Mouse (Mus musculus): Measurements from ENCODE around the gene Traf3ip1. TPM values are rescaled to one million over a fixed set of nuclear protein-coding genes. Genes with fewer than 3 reads are reported as not detected.

Gene Traf3ip1
- polyA plus RNA-seq, 2 experiments from 2014 or later, result 3.5 to 5.2 TPM

DNA sequence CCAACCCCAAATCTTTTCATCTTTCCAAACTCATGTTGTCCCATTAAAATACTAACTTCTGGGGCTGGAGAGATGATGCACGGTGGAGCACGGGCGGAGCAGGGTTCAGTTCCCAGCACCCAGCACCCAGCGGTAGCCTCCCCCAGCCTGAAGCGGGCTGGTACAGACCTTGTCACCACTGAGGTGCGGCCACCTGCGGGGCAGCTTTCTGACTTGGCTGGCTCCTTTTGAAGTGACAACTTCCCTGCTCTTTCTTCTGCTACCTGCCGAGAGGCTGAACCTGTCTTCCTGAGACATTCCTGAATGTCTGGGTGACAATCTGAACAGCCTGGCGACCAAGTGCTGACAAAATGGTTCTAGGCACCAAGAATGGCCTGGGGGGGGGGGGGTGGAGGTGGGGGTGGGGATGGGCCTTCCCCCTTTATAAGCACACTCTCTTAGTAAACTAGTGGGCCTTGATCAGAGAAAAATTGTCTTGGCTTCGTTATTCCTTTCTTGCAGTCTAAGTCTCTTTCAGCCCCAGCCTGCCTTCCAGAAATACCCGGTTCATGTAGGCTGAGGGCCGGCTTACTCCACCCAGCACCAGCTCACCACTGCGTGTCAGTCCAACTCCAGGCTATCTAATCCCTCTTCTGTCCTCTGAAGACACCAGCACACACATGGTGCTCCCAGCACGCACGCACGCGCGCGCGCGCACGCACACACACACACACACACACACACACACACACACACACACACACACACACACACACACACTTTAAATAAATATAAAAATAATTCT is 43.5 kb downstream of the Traf3ip1 start:
- ATAC-seq, result no peak

DNA sequence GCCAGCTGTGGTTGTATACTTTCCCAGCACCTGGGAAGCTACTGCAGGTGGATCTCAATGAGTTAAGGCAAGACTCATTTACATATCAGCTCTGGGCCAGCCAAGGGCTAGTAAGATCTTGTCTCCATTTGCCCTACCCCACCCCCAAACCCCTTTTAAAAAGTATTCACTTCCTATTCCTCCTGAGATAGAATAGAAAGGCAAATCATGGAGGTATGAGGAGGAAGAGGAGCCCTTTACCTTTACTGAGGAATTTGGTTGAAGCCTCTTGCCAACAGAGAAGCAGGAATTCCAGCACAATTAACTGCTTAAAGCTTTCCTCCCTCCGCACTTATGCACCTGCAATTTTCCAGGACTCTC is 44.1 kb downstream of the Traf3ip1 start:
- no peak for ATAC-seq

- no peak for ATAC-seq
Observed at GRCm38 (mm10) chr1:91539246-91539645, 44.8 kb downstream of the Traf3ip1 start.

GRCm38 (mm10) chr1:91539704-91540270 is 45.3 kb downstream of the Traf3ip1 start:
- ATAC-seq, result peak; percentile 23

GRCm38 (mm10) chr1:91540271-91540826 is 45.9 kb downstream of the Traf3ip1 start, which contains the start of gene Asb1:
TSS of gene Asb1 (plus strand) at chr1:91540544.
- ATAC-seq, result peak; percentile 90

DNA sequence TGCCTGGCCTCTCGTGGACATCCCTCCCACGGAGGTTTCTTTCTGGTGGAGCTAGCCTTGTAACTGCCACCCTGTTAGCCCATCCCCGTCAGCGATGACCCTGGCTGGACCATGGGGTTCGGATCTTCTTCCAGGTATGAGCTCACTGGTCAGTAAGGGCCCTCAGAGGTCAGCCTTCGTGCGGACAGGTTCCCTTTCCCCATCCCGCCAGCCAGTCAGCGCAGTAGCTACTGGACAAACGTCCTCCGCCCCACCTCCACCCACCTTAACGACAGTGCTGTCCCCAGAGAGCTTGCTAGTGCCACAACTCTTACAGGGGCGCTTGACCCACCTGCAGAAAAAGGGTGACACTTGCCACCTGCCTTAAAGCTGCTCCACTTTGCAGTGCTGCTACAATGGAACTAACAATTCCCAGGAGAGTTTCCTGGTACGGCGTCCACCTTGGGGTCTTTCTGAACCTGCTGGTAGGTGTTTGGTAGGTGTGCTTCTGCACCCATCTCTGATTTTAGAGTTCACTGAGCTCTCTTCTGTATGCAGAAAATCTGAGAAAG is 46.7 kb downstream of the Traf3ip1 start:
- no peak for ATAC-seq

DNA sequence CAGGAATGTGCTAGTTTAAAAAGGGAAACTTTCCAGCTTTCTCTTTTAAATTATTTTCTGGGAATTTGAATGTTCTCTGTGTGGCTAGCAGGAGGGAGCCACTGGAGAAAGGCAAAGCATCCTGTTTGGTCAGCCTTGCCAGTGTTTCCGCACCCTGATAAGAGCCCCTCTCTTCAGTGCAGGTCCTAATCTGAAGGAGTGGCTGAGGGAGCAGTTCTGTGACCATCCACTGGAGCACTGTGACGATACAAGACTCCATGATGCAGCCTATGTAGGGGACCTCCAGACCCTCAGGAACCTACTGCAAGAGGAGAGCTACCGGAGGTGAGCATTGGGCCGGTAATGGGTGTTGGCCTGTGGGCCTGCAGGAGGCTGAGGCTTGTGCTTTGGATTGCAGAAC is 49.5 kb downstream of the Traf3ip1 start:
- no peak for ATAC-seq

DNA sequence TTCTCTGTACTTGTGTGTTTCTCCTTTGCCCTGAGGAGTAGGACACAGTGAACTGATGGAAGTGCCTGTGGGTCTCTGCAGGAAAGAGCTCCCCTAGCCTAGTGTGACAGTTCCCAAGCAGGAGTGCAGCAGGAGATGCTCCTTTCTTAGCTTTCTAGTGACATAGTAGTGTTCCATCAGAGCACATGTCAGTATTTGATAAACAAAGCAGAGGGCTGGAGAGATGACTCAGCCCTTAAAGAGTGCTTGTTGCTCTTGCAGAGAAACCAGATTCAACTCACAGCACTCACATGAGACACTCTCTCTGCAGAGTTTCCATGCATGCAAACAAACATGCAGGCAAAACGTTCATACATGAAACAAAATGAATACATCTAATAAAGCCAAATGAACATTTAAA is 50.8 kb downstream of the Traf3ip1 start:
- ATAC-seq, result no peak

DNA sequence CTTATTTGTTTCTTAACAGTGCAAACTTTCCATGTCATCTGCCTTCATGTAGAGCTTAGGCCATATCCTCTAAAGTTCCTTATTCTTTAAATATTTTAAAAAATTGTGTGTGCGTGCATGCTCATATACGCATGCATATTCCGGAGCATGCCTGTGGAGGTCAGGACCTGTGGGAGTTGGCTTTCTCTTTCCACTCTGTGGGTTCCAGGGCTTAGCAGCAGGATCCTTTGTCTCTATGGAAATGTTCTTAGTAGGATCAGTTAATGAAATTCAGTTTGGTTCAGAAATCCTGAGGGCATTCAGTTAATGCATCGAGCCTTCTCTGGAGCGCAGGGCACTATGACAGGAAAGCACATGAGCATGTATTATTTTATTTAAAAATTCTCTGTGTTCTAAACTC is 53.1 kb downstream of the Traf3ip1 start:
- ATAC-seq, result no peak

GRCm38 (mm10) chr1:91549073-91549472 is 54.6 kb downstream of the Traf3ip1 start:
- ATAC-seq, result no peak

DNA sequence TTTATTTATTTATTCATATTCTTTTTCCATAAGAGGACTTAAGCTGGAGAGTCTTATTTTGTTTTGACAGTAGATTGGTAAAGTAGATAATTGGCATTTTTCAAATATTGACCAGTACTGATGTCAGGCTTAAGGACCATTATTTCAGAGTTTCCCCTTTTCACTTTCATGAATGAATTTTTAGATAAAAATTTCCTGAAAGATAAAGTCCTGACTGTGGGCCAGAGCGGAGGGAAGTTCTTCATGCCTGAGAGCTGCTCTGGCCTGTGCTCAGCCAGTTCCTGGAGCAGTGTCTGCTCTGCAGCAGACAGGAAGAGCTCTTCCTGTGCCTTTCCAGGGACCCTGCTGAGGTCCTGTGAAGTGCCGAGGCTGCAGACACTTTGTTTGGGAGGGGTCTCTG is 62.7 kb downstream of the Traf3ip1 start:
- ATAC-seq, result no peak

- no peak for ATAC-seq
Observed at GRCm38 (mm10) chr1:91561226-91561625, 66.8 kb downstream of the Traf3ip1 start.

DNA sequence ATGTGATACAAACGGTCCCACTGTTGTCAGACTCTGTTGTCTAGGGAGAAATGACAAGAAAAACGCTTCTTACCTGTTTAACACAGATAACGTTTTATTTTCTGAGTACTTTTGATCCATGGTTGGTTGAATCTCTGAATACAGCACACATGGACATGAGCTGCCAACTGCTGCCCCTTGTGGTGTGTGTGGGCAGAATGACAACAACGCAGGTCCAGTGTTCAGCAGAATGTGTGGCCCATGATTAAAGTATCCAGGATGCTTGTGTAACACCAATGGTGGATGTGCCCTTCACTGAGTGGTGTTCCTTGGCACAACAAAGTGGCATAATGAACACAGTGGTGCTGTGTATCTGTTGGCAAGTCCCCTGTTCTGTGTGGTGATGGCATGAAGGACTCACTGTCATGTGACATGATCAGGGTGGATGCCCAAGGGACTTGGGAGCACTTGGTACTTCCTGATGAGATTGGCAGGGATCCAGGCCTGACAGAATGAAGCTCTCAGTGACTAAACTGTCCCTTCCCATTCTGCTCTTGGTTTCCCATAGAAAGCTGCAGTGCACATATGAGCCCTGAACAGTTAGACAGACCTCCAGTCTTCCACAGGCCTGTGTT is 68.6 kb downstream of the Traf3ip1 start:
- ATAC-seq, result no peak

- ATAC-seq, result no peak
Observed at GRCm38 (mm10) chr1:91564004-91564403, 69.6 kb downstream of the Traf3ip1 start.

GRCm38 (mm10) chr1:91564598-91564997 is 70.2 kb downstream of the Traf3ip1 start:
- no peak for ATAC-seq

- no peak for ATAC-seq
Observed at GRCm38 (mm10) chr1:91567269-91567668, 72.8 kb downstream of the Traf3ip1 start.

- no peak for ATAC-seq
Observed at GRCm38 (mm10) chr1:91572458-91572857, 78.0 kb downstream of the Traf3ip1 start.

GRCm38 (mm10) chr1:91574208-91574607 is 79.8 kb downstream of the Traf3ip1 start:
- ATAC-seq, result no peak

GRCm38 (mm10) chr1:91577883-91578517 is 83.6 kb downstream of the Traf3ip1 start:
- no peak for ATAC-seq

Measured in CD4-positive, CD25-positive, alpha-beta regulatory T cell, adult 4 months (primary cell).